Mouse (Mus musculus) thymus, adult 2 months (tissue): Measurements from ENCODE around the gene Ccdc88b.

Source experiments
- CTCF ChIP-seq: fragments of 200-500 bp; IDR thresholded peaks from 2 replicates; pipeline ENCODE4 v1.5.1; 2012; ENCODE audit warnings: mild to moderate bottlenecking, control low read depth, low read length, moderate library complexity, borderline replicate concordance; ENCODE audit not compliant: control insufficient read depth, poor library complexity, insufficient read depth; ENCODE audit errors: extremely low read depth
- POLR2A ChIP-seq: fragments of 200-500 bp; IDR thresholded peaks from 2 replicates; pipeline ENCODE4 v1.6.1; 2012; ENCODE audit warnings: mild to moderate bottlenecking, low read length, control low read depth, moderate library complexity; ENCODE audit not compliant: control insufficient read depth, poor library complexity, insufficient read depth; ENCODE audit errors: extremely low read depth

GRCm38 (mm10) chr19:6829069-6829468, 28.9 kb downstream of the Ccdc88b start:
- TF ChIP-seq CTCF, result peak; percentile 61; the same call in 1 of the 2 replicates
- no peak for TF ChIP-seq POLR2A
